Mouse (Mus musculus): ENCODE results near the gene Slc25a25.
"Not testable (repeated sequence)": the region's sequence is repeated elsewhere in the genome, so short reads cannot be mapped to it uniquely, and the experiment has no call there.

Slc25a25 gene

GRCm38 (mm10) chr2:32450881-32451844 is at the start of gene Slc25a25:
TSS of gene Slc25a25 (minus strand) at chr2:32451445.
- peak; percentile 85 for DNase-seq (ENCODE audit: low spot score)

GRCm38 (mm10) chr2:32500461-32500860 is 49.2 kb upstream of the Slc25a25 start:
- no peak for DNase-seq (ENCODE audit: low spot score)

DNA sequence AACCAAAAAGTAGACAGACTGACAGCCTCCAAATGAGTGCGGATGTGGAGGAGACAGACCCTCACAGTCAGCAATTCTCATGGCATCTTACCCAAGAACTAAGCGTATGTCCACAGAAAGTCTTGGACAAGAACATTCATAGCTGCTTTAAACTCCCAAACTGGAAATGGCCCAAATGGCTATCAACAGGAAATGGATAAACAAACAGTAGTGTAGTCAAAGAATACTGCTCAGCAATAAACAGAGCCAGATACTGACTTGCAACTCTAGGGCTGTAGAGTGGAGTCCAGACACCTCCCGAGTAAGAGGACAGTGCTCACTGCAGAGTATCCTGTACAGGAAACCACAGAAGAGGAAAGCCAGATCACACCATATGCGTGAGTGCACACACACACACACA is 48.1 kb upstream of the Slc25a25 start:
- DNase-seq (ENCODE audit: low spot score): no peak

DNA sequence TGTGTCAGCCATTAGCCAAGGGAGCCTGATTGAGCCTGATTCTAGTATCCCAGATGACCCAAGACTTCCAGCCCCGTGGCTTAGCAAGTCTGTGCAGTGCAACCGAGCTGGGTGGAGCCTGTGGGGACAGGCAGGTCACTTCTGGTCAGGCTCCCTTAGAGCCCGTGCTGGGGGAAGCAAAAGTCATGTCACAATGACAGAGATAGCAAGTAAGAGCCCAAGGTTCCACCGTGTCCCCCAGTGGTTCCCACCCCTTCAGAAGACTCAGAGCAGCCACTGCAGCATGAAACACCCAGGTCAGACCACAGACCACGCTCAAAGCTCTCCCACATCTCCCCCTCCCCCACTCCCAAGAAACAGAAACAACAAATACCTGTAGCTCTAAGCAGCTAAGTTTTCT is 44.9 kb upstream of the Slc25a25 start:
- no peak for DNase-seq (ENCODE audit: low spot score)

GRCm38 (mm10) chr2:32495185-32495726 is 44.0 kb upstream of the Slc25a25 start:
- DNase-seq (ENCODE audit: low spot score): no peak

GRCm38 (mm10) chr2:32494522-32494921 is 43.3 kb upstream of the Slc25a25 start:
- DNase-seq (ENCODE audit: low spot score): no peak

DNA sequence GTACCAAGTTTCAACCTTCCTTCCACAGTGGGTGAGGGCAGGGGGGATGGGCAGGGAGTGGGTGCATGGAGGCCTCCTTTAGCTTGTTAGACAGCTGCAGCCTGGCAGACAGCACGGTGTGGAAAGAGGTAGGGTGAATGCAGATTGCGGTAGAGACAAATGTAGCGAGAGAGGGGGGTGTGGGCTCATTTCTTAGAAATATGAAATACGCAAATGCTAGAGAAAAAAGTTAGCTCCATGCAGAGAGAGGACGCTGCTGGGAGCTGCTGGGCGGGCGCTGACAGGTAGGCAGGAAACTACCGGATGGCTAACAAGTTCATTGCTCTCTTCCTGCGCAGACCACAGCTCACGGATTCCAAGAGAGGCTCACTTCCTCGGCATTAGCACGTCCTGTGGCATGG is 42.1 kb upstream of the Slc25a25 start:
- DNase-seq (ENCODE audit: low spot score): no peak

GRCm38 (mm10) chr2:32492661-32493060 is 41.4 kb upstream of the Slc25a25 start:
- DNase-seq (ENCODE audit: low spot score): no peak

- DNase-seq (ENCODE audit: low spot score): not testable (repeated sequence)
Observed at GRCm38 (mm10) chr2:32490730-32491129, 39.5 kb upstream of the Slc25a25 start.

- peak; percentile 53 for DNase-seq (ENCODE audit: low spot score)
Observed at GRCm38 (mm10) chr2:32488679-32489078, 37.4 kb upstream of the Slc25a25 start.

DNA sequence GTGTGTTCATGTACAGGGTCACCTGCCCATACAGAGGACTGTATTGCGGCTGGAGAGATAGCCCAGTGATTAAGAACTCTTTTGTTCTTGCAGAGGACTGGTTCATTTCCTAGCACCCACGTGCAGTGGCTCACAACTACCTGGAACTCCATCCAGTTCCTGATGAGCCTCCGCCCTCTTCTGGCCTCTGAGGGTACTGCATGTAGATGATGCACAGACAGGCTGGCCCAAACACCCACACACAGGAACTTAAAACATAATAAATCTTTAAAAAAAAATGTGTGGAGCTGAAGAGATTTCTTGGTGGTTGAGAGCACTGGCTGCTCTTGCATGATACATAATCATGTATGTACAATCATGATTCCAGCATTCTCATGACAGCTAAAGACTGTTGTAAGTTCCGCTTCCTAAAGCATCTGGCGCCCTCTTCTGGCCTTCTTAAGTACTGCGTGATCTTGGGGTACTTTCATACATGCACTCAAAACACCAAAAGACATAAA is 35.9 kb upstream of the Slc25a25 start:
- peak; percentile 88 for DNase-seq (ENCODE audit: low spot score)

- DNase-seq (ENCODE audit: low spot score): no peak
Observed at GRCm38 (mm10) chr2:32486155-32486554, 34.9 kb upstream of the Slc25a25 start.

DNA sequence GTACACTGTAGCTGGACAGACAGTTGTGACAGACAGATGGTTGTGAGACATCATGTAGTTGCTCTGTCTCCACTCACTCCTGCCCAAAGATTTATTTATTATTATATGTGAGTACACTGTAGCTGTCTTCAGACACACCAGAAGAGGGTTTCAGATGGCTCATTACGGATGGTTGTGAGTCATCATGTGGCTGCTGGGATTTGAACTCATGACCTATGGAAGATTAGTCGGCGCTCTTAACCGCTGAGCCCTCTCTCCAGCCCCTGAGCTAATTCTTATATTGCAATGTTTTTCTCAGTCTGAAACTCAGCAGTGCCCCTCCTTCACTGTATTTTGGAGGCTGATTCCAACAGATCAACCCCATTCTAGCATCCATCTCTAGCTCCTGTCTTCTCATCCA is 34.5 kb upstream of the Slc25a25 start:
- no peak for DNase-seq (ENCODE audit: low spot score)

DNA sequence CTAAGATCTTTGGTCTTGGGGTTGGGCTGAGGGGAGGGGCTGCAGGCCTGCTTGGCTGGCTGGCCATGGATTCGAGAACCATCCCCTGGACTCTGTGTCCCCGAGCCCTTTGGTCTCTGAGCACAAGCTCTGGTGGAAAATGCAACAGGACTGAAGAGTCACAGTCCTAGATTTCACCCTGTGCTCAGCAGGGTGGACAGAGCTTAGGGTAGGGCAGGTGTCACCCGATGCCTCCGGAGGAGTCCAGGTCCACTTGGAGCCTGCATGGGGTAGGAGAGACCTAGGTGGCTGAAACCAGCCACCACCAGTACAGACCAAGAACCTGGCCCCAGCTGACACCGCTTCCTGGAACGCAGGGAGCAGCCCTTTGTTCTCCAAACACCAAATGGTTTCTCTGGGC is 33.7 kb upstream of the Slc25a25 start:
- no peak for DNase-seq (ENCODE audit: low spot score)

- DNase-seq (ENCODE audit: low spot score): no peak
Observed at GRCm38 (mm10) chr2:32483179-32483875, 32.1 kb upstream of the Slc25a25 start.

GRCm38 (mm10) chr2:32482351-32482750 is 31.1 kb upstream of the Slc25a25 start:
- no peak for DNase-seq (ENCODE audit: low spot score)

GRCm38 (mm10) chr2:32475361-32475760 is 24.1 kb upstream of the Slc25a25 start:
- DNase-seq (ENCODE audit: low spot score): not testable (repeated sequence)

- no peak for DNase-seq (ENCODE audit: low spot score)
Observed at GRCm38 (mm10) chr2:32471681-32472061, 20.4 kb upstream of the Slc25a25 start.

DNA sequence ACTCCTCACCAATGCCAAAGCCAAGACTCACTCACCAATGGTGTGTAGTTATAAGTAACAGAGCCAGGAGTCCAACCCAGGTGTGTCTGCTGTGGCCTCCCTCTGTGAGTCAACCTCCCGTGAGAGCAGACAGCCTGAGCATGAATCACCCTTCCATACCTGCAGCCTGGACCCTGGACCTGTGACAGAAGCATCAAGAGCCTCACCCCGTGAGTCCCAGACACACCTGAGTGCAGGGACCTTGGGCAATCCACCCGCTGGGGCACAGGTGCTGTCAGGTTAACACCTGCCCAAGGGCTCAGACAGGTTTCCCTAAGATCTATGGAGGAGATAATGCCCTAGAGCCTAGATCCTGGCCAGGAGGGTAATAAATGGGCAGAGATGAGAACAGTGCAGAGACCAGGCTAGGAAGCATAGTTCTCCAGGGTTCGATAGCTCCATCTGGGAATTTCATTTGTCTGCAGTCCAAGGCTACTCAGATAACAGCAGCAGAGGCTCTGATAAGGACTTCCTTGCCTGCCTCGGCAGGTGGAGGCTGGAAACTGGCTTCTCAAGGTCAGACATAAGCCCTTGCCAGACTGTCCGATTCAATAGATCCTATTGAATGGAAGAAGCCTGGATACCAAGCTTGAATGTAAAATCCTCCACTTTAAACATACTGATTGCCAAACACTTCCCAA is 19.9 kb upstream of the Slc25a25 start:
- no peak for DNase-seq (ENCODE audit: low spot score)

DNA sequence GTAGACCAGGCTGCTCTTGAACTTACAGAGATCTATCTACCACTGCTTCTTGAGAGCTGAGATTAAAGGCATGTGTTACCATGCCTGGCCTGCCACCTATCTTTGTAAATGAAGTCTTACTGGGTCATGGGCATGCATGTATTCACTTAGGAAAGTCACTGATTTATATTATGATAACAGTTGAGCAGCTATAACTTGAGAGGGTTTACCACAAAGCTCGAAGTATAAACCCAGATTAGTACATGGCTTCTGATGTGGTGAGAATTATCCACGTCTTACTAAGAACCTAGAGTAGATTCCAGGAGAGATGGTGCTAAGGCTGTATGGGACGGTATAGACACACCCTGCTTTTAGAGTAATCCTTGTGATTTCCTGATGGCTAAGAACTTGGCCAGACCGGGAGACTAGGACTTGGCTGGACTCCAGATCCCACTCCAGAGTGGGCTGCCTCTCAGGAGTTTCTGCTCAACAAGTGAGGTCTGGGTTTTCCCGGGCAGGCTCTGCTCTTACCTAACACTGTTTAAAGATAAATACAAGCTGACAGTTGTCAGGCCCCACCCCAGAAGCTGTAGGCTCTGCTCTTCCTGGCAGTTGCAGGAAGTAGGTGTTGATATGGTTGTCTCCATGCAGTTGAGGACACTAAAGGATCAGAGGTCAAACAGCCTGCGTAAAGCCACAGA is 13.1 kb upstream of the Slc25a25 start:
- DNase-seq (ENCODE audit: low spot score): no peak

- no peak for DNase-seq (ENCODE audit: low spot score)
Observed at GRCm38 (mm10) chr2:32463773-32464172, 12.5 kb upstream of the Slc25a25 start.

- DNase-seq (ENCODE audit: low spot score): no peak
Observed at GRCm38 (mm10) chr2:32459657-32460056, 8.4 kb upstream of the Slc25a25 start.
